Mouse (Mus musculus) T-helper 2 cell (primary cell): ENCODE measurements around the gene Dld.

Source experiments
- in situ Hi-C: fragments of 300-600 bp; cut with MboI, MseI; formaldehyde crosslinking; loops from one replicate; pipeline ENCODE4 v1.15.1; 2025; ENCODE audit warnings: high pct_unique_total_duplicates

Dld gene

GRCm38 (mm10) chr12:31350944-31351928, at the start of gene Dld:
Gene Dld (minus strand): TSS chr12:31351453.
- in situ Hi-C loops, result loop anchor here (10.0 kb wide), 1 partner anchor 894 kb away; no protein-coding TSS in a partner anchor

GRCm38 (mm10) chr12:31400821-31401220, 49.6 kb upstream of the Dld start:
- in situ Hi-C loops, result no loop called here

- in situ Hi-C loops, result no loop called here
These were observed 46.5 kb upstream of the Dld start for GRCm38 (mm10) chr12:31397709-31398108.

DNA sequence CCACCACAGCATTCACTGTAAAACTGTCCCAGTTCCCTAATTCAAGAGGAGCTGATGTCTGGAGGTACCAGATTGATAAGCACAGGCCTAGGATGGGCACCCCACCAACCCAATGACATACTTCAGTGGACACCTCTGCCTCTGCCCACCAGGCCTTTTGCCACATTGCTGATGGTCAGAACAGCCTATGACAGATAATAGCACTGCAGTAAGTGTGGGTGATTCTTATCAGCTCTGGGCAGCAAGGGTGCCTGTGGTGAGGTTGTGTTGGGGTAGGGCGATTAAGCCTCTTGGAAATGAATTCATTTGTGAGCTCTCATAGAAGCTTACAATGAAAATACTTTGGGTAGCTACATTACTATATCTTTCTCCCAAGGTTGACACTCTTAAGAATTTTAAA, 44.6 kb upstream of the Dld start:
- in situ Hi-C loops, result no loop called here

GRCm38 (mm10) chr12:31391696-31392095, 40.4 kb upstream of the Dld start:
- in situ Hi-C loops, result no loop called here

GRCm38 (mm10) chr12:31390571-31390970, 39.3 kb upstream of the Dld start, which contains the start of gene Slc26a3:
Gene Slc26a3 (plus strand): TSS chr12:31390871.
- in situ Hi-C loops, result no loop called here

GRCm38 (mm10) chr12:31387303-31387702, 36.0 kb upstream of the Dld start:
- in situ Hi-C loops, result no loop called here

- in situ Hi-C loops, result no loop called here
These were observed 31.2 kb upstream of the Dld start for GRCm38 (mm10) chr12:31382451-31382850.

DNA sequence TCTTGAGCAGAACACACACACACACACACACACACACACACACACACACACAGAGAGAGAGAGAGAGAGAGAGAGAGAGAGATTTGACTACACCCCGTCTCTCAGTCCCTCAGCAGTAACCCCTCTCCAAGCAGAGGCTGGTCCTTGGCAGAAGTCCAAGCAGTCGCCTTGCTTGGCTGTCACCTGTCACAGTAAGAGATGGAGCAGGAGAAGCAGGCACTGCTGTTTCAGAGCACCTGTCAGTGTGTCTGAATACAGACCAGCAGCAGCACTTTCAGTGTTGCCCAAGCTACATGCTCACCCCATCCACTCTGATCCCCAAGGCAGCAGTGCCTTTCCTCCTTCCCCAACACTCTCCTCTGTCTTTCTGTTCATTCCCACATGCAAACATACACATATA, 29.6 kb upstream of the Dld start:
- in situ Hi-C loops, result no loop called here

GRCm38 (mm10) chr12:31377241-31377640, 26.0 kb upstream of the Dld start:
- in situ Hi-C loops, result no loop called here

DNA sequence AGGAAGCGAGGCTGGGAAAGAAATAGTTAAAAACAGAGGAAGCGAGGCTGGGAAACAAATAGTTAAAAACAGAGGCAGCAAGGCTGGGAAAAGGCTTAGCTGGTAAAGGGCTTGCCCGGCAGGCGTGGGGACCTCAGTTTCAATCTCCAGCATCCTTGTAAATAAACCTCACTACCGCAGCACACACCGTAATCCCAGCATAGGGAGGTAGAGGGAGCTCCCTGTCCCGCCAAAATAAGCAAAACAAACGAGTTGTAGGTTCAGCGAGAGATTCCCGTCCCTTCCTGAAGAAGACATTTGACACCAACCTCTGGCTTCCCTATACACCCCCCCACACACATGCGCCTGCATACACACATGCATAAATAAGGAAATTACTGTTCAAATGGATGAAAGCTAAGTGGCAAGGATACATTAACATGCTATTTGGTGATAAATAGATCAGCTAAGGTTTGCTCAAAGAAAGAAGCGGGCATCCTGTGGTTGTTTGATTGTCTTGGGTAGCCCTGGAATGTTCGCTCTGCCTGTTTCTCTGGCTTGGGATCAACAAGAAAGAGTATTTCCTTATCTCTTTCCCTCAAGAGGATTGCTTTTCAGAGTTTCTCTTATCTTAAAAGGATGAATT, 25.2 kb upstream of the Dld start:
- in situ Hi-C loops, result no loop called here

GRCm38 (mm10) chr12:31375283-31375615, 24.0 kb upstream of the Dld start:
- in situ Hi-C loops, result no loop called here

- in situ Hi-C loops, result no loop called here
These were observed 23.5 kb upstream of the Dld start for GRCm38 (mm10) chr12:31374603-31375282.

DNA sequence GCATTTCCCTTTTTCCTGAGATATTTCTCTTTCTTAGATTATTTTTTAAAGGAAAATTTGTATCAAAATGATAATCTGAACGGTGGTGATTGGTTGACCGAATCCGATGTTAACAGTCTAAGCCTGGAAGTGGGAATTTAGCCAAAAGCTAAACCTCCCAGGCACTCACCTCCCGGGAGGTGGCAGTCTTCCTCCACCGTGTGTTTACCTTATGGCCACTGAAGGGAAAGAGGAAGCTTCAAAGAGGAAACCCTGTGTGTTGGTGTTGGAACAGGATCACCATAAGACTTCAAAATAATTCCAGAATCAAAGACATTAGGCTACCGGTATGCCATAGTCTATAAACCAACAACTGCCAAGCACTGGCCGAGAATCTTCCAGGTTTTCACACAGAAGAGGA, 18.4 kb upstream of the Dld start:
- in situ Hi-C loops, result no loop called here

DNA sequence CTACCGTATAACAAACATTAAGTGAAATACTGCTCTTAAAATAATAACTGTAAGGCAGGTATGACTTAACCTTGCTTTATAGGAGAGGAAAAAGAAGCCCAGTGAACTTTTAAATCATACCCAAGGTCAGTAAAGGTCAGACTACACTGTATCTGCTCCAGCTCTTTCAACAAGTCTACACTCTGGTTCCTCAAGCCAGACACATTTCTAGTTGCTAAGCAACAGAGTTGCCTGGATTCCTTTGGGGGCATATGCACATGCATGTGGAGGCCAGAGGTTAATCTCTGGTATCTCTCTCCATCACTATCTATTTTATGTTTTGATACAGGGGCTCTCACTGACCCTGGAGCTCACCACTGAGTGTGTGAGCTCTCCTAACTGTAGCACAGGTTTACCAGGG, 17.9 kb upstream of the Dld start:
- in situ Hi-C loops, result no loop called here

GRCm38 (mm10) chr12:31367721-31368120, 16.5 kb upstream of the Dld start:
- in situ Hi-C loops, result no loop called here

DNA sequence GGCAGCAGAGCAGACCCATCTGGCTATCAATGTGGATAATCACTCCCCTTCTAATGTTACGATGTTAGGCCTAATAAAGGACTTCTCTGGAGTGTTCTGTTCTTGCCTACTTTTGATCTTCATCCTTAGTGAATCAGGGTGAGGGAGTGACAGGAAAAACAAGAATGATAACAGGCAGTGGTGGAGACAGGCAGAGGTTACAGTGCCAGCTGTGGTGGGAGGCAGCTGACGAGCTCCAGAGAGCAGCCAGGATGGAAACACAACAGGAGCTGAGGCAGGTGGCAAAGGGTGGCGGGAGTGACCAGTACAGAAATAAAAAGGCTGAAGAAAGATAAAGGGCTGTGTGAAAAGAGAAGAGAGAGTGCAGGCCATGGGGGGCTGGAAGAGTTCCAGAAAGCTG, 15.2 kb upstream of the Dld start:
- in situ Hi-C loops, result no loop called here

DNA sequence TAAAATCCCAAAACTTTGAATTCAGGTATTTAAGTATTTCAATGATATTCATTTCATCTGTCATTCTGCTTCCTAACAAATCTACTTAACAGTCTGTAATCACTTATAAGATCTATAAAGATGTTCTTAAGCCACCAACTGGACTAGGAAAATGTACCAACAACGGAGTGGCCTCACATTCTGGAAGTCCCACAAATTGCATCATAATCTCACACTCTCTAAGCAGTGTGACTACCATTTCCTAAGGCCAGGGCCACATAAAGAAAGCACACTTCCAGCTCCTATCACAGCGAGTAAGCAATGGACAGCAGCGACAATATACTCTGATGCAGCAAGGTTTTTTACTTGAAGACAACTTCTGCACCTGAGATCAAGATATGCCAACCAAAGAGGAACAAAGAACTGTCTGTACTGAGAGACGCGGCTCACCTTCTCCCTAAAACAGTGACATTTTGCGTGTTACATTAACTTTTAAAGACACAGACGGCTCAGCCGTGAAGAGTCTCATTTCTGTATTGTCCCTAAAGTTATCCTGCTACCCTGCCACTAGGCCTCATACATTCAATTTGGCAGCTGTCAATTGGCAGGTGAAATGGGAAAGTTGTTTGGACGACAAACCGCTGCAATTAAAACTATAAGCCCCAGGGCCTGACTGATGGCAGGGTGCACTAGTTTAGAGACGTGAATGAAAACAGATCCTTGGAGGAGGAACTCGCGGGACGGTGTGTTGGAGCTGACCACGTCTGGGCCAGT, 886 bp downstream of the Dld start:
- in situ Hi-C loops, result loop anchor here (10.0 kb wide), 1 partner anchor 894 kb away; no protein-coding TSS in a partner anchor

DNA sequence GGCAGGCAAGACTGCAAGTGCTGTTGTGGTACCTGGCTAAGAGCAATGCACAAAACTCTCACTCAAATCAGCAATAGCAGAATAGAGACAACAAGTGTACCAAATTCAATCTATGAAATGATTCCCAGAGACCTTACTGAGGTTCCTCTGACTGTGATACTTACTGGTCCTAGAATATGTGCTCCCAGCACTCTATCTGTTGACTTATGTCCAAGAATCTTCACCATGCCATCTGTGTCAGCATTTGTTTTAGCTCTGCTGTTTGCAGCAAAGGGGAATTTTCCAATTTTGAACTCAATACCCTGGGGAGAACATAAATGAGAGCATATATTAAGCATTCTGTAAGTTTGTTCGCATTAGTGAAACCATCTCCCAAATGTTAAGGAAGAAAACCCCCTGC, 18.0 kb downstream of the Dld start:
- in situ Hi-C loops, result no loop called here

DNA sequence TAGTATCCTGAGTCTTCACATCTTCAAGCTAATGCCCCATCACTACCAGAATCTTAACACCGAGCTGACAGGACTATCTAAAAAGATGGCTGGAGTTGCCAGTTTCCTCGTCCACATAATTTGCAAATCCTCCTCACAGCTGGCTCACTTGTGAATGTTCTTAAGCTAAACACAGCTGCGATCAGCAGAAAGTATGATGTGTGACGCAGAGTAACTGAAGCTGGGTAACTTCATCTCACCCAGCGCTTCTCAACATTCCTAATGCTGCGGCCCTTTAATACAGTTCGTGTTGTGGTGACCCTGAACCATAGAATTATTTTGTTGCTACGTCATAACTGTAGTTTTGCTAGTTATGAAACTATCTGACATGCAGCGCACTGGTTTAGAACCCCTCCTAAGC, 24.1 kb downstream of the Dld start:
- in situ Hi-C loops, result no loop called here

DNA sequence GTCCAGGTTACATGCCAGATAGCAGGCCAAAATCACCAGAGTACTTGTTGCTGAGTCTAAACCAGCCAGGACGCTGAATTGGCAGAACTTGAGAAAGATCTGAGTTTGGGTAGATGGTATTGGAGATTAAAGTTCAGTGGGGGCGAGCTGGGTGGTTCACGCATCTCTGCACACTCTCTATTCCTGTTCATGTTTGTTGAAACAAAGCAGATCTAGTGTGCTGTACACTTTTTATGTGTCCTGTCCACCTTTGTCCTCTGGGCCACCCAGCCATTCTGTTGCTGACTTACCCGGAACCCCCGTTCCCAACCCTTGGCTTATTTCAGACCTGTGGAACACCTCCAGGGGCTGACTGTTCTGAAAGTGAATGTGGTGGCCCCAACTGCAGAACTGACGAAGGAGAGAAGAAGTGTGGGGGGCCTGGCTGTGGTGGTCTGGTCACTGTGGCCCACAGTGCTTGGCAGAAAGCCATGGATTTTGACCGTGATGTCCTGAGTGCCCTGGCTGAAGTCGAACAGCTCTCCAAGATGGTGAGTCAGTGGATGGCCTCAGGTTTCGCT, 28.0 kb downstream of the Dld start:
- in situ Hi-C loops, result no loop called here
